Mouse (Mus musculus) ovary, postnatal 10 days (tissue): ENCODE results near the gene Adgrf3.

Experiments
- DNase-seq: peaks from one replicate; pipeline ENCODE4 v3.0.0; 2022; ENCODE audit warnings: low spot score

Gene Adgrf3

DNA sequence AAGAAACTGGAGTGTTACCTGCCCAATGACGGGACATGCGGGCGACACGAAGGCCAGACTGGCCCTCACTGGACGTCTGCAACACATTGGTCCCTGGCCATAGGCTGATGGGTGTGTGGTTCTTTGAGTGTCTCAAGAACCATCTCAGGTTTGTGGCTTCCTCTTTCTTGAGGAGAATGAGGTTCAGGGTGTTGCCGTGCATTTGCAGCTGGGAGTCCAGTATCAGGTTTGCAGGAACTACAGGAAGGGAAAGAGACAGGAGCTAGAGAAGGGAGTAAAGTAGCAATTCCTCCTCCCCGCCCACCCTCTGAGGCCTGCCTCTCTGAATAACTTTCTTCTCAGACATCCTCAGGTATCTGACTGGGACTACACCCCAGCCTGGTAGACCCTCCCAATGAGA lies 3.3 kb downstream of the Adgrf3 start:
- no peak for DNase-seq

DNA sequence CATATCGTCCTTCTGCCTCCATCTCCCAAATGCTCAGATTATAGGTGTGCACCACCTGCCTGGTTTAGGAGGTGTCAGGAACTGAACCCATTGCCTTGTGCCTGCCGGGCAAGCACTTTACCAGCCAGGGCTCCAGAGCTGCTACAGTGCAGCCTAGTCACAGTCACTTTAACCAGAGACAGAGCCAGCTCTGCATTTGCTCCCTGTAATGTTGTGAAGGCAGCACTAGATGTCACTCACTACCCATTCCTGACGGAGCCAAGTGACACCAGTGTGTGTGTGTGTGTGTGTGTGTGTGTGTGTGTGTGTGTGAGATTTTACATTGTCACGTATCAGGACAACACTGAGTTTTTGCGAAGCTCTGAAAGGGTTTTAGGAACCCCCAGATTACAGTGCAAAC lies 4.0 kb downstream of the Adgrf3 start:
- DNase-seq = no peak

- DNase-seq = no peak
Measured at GRCm38 (mm10) chr5:30198257-30198656, 7.3 kb downstream of the Adgrf3 start.

GRCm38 (mm10) chr5:30195340-30195739 lies 10.2 kb downstream of the Adgrf3 start:
- DNase-seq = no peak

DNA sequence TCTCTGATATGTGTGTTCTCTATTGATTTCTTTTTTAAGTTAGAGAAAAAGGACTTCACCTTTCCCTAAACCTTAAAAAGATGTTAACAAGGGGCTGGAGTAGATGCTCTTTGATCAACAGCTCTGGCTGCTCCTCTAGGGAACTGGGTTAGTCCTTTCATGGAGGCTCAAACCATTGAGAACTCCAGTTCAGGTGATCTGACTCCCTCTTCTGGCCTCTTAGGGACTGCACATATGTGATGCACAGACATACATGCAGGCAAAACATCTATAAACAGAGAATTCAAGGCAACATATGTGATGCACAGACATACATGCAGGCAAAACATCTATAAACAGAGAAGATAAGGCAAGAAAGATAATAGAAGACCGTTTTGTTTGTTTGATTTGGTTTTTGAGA lies 13.1 kb downstream of the Adgrf3 start:
- DNase-seq = no peak

DNA sequence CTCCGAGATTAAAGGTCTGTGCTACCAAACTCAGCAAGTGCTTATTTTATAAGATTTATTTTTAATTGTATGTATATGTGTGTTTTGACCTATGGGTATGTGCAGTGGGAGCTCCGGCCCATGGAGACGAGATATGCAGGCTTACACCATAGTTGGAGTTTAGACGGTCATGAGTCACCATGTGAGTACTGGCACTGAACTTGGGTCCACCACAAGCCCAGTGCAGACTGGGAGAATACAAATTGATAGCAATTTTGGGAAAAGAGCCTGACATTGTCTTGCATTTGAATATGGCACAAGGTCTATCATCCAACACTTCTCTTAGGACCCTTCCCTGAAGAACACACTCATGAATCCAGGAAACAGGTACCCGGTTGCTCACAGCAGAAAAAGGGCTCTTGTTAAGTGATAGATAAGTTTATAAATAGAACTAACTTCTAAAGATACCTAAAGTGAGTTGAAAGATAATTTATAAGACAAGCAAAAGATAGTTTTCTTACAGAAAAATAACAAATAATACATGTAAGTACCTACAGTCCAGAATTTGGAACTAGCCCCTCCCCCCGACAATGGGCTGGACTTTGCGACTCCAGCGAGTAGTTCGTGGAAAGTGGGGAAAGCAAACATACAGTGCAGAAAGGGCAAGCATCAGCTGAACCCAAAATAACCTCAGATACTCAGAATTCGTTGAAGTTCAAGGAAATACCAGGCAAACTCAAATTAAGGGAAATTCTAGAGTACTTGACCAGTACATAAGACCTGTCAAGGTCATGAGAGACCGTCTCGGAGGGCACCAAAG lies 17.6 kb downstream of the Adgrf3 start:
- no peak for DNase-seq

GRCm38 (mm10) chr5:30175811-30176210 lies 29.7 kb downstream of the Adgrf3 start:
- no peak for DNase-seq

GRCm38 (mm10) chr5:30172931-30173692 lies 32.4 kb downstream of the Adgrf3 start:
- no peak for DNase-seq

- no peak for DNase-seq
Measured at GRCm38 (mm10) chr5:30172115-30172514, 33.4 kb downstream of the Adgrf3 start.

- DNase-seq = no peak
Measured at GRCm38 (mm10) chr5:30170303-30170940, 35.1 kb downstream of the Adgrf3 start.

- DNase-seq = no peak
Measured at GRCm38 (mm10) chr5:30165234-30165946, 40.1 kb downstream of the Adgrf3 start.

DNA sequence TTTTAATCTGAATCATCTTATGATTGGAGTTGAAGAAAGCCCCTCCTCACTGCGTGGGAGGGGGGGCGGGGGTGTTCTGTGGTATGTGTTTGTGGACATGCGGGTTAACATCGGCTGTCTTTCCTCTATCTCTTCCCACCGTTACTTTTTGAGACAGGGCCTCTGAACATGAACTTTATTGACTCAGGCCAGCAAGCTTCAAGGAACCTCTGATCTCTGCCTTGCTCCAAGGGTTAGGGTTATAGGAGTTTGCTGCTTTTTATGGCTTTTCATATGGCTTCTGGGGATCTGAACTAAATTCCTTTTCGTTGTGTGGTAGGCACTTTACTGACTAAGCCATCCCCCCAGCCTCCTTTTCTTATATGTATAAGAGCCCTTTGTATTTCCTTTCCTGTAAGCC lies 43.2 kb downstream of the Adgrf3 start:
- no peak for DNase-seq

DNA sequence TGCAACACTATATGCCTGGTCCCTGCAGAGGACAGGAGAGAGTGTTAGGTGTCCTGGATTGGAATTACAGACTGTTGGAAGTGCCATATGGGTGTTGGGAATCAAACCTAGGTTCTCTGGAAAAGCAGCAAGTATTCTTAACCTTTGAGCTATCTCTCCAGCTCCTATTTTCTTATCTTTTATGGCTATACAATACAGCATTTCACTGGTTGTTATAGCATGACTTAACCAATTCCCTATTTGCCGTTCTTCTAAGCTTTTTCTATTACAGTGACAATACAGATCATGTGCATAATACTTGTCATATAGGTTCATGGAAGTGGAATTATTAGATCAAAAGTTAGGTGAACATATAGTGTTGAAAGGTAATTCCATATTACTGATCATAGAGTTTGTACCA lies 43.7 kb downstream of the Adgrf3 start:
- no peak for DNase-seq

- no peak for DNase-seq
Measured at GRCm38 (mm10) chr5:30159601-30160000, 45.9 kb downstream of the Adgrf3 start.

DNA sequence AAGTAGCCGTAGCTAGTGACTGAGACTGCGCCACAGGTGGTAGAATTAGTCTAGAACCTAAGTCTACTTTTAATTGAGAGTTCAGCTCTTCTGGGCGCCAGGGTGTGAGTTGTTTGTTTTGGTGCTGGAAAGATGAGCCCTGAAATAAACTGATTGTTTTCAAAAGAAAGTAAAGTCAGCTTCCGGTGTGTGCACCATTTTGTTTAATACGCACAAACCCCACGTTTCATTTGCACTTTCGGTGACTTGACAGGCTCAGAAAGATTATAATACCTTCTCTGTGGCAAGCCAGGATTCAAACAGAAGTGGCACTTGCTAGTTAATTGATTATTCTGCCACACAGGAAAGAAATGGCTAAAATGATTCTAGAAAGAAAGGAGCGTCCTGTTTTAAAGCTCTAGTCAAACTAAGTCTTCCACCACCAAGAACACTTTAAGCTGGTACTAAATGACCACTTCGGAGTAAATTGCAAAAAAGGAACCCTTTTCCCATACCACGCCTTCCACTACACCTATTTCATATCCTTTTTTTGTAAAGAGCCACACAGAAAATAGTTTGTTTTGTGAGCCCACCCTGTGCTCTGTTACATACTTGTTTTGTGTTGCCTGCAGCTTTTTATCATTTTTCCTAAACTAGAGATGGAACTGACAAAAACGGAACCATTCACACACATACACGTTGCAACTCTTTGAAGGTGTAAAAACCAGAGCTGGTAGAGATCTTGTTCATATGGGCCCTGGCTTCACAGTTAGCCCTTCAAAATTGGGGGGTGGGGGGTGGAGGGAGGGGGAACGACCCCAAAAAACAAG lies 49.5 kb downstream of the Adgrf3 start:
- no peak for DNase-seq

GRCm38 (mm10) chr5:30155395-30155792 lies 50.1 kb downstream of the Adgrf3 start:
- DNase-seq = no peak

DNA sequence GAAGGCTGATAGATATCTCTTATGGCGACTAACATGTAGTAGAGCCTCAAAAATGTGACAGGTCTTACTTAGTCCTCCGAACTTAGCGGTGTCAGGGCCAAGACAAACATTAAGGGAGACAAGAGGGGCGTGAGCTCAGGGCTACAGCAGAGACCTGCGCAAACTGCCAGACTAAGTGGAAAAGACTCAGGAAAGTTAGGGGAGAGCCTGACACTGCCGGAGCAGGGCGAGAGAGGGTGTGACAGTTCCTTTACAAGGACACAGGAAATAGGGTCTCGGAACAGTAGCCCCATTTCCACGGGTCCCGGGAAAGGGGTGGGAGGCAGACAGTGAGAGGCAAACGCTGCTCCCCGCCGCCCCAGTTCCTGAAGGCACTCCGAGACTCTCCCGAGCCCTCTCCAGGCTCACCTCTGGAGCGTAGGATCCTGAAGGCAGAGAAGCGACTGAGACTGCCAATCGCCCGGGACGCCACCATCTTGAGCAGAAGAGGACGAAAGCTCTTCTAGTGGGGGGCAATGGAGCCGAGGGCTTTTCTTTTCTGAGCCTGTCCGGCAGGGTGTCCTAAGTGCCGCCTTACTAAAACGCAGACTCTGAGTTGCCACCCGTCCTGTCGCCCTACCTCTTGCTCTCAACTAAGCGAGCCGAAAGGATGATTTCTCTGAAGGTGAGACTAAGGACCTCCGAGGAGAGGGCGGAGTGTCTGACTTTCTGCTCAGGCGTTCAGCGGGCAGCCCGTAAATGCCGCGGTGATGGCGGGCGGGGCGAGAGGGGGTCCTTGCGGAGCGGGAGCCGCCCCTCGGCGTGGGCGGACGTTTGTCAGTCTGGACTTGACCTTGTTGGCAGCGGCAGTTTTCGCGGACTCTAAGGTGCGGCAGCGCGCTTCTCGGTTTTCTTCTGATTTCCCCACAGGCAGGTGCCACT lies 50.8 kb downstream of the Adgrf3 start, which contains the start of the genes Hadha and Hadhb:
TSS of gene Hadha (minus strand) at position 689 of the 921 bp plus-strand sequence.
TSS of gene Hadhb (plus strand) at position 775 of the 921 bp plus-strand sequence.
- peak; percentile 98 for DNase-seq

- DNase-seq = no peak
Measured at GRCm38 (mm10) chr5:30154013-30154412, 51.5 kb downstream of the Adgrf3 start.

GRCm38 (mm10) chr5:30153222-30153621 lies 52.3 kb downstream of the Adgrf3 start:
- no peak for DNase-seq

GRCm38 (mm10) chr5:30152413-30152812 lies 53.1 kb downstream of the Adgrf3 start:
- no peak for DNase-seq
